8 mouse cellular contexts compared by ENCODE assay signal in genomic region chr9:122886372-122887179, GRCm38 (mm10). TPM values are rescaled to one million over a fixed set of nuclear protein-coding genes. Genes with fewer than 3 reads are reported as not detected.
A peak's percentile ranks its signal among the peaks of the same experiment; 100 is the strongest.
DNase-seq lines count a peak whose midpoint lies in the region; ATAC-seq lines count a peak whose summit lies in the region.

No protein-coding gene starts in this region.

- peak; percentile 47 to 63 for DNase-seq in CD8-positive naive resting alpha-beta T cell, adult 2 months (ENCODE audit: low read depth in 2 of 2, low spot score in 2 of 2)
- peak; percentile 43 for DNase-seq in c-Kit-positive CD71-positive TER-119-negative erythroid progenitor cells, embryonic 14.5 days (ENCODE audit: low read depth)
- DNase-seq in forebrain, embryonic 11.5 days (ENCODE audit: low spot score), result peak; percentile 76
- DNase-seq in kidney, postnatal 10 days, result peak; percentile 80
- peak; percentile 86 for DNase-seq in naive thymus-derived CD4-positive, alpha-beta T cell, adult 2 months (ENCODE audit: low read depth)
- DNase-seq in splenic B cell, adult 2 months (ENCODE audit: low read depth, low spot score), result peak; percentile 84

- peak overlapping the region; percentile 62 for H3K9ac ChIP-seq in forebrain, embryonic 11.5 days (ENCODE audit: low read length)
- peak overlapping the region; percentile 77 for H3K9ac ChIP-seq in heart, embryonic 14.5 days (ENCODE audit: low read length)
- peak overlapping the region; percentile 73 for H3K9ac ChIP-seq in liver, embryonic 12.5 days

- H3K27me3 ChIP-seq in forebrain, embryonic 11.5 days (ENCODE audit: control insufficient read depth, insufficient read depth, low read length), result no peaks in the 10 kb centered on the region
- peaks cover 3% of the 10 kb centered on the region; the same call in 1 of the 2 replicates for H3K27me3 ChIP-seq in heart, embryonic 14.5 days (ENCODE audit: control insufficient read depth, insufficient read depth, low read length)
- peaks cover 11% of the 10 kb centered on the region; the same call in 1 of the 2 replicates for H3K27me3 ChIP-seq in liver, embryonic 12.5 days (replicated peaks)
- H3K27me3 ChIP-seq in splenic B cell, adult 2 months (ENCODE audit: control insufficient read depth, insufficient read depth, low read length, poor library complexity, severe bottlenecking), result no peaks in the 10 kb centered on the region; the same call in 1 of the 2 replicates

- peak; percentile 86 for ATAC-seq in forebrain, embryonic 11.5 days (replicated peaks; ENCODE audit: low FRiP score)
- ATAC-seq in heart, embryonic 14.5 days (ENCODE audit: insufficient number of reproducible peaks, insufficient read depth, low FRiP score, low read depth), result peak; percentile 64; the same call in 1 of the 2 replicates
- peak; percentile 72 for ATAC-seq in liver, embryonic 12.5 days

- 7% methylated on average over 54 of the region's 54 CpGs for WGBS in forebrain, embryonic 11.5 days
- 7% methylated on average over 54 of the region's 54 CpGs for WGBS in heart, embryonic 14.5 days
- WGBS in liver, embryonic 12.5 days (ENCODE audit: insufficient replicate concordance), result 6% methylated on average over 54 of the region's 54 CpGs

- no peak overlapping the region for H3K27ac ChIP-seq in forebrain, embryonic 11.5 days (ENCODE audit: low read depth, low read length)
- no peak overlapping the region; a peak in 1 of 4 replicates for H3K27ac ChIP-seq in heart, embryonic 14.5 days (replicated peaks in 1 of 2; ENCODE audit: control insufficient read depth in 1 of 2, insufficient read depth in 1 of 2, low read depth in 2 of 2, low read length in 2 of 2)
- H3K27ac ChIP-seq in liver, embryonic 12.5 days, result no peak overlapping the region

- no peaks in the 10 kb centered on the region for H3K9me3 ChIP-seq in forebrain, embryonic 11.5 days (ENCODE audit: control insufficient read depth, low read length)
- H3K9me3 ChIP-seq in heart, embryonic 14.5 days (ENCODE audit: control insufficient read depth, low read length), result no peaks in the 10 kb centered on the region
- H3K9me3 ChIP-seq in liver, embryonic 12.5 days (replicated peaks), result no peaks in the 10 kb centered on the region

- H3K4me1 ChIP-seq in forebrain, embryonic 11.5 days (replicated peaks; ENCODE audit: control insufficient read depth, insufficient read depth, low read length), result no peaks in the 10 kb centered on the region; the same call in 1 of the 2 replicates
- peaks cover 0 to 2% of the 10 kb centered on the region in 2 experiments; a peak in 1 of 4 replicates for H3K4me1 ChIP-seq in heart, embryonic 14.5 days (ENCODE audit: control insufficient read depth in 2 of 2, insufficient read depth in 2 of 2, low read length in 2 of 2)
- peaks cover 8% of the 10 kb centered on the region for H3K4me1 ChIP-seq in liver, embryonic 12.5 days

- H3K36me3 ChIP-seq in forebrain, embryonic 11.5 days (ENCODE audit: control insufficient read depth, insufficient read depth, low read length), result no peaks in the 10 kb centered on the region
- H3K36me3 ChIP-seq in heart, embryonic 14.5 days (ENCODE audit: control insufficient read depth, insufficient read depth, low read length), result peaks cover 15% of the 10 kb centered on the region; the same call in 1 of the 2 replicates
- no peaks in the 10 kb centered on the region for H3K36me3 ChIP-seq in liver, embryonic 12.5 days
- no peaks in the 10 kb centered on the region for H3K36me3 ChIP-seq in splenic B cell, adult 2 months (ENCODE audit: control insufficient read depth, insufficient read depth, low read length, poor library complexity, severe bottlenecking)

- H3K4me2 ChIP-seq in forebrain, embryonic 11.5 days (ENCODE audit: low read depth, low read length, severe bottlenecking), result peak overlapping the region; percentile 78
- H3K4me2 ChIP-seq in heart, embryonic 14.5 days (ENCODE audit: low read length), result peak overlapping the region; percentile 74
- H3K4me2 ChIP-seq in liver, embryonic 12.5 days, result peak overlapping the region; percentile 88

- peak overlapping the region; percentile 55 for H3K4me3 ChIP-seq in forebrain, embryonic 11.5 days (ENCODE audit: low read depth, low read length)
- H3K4me3 ChIP-seq in heart, embryonic 14.5 days (ENCODE audit: control insufficient read depth in 1 of 2, insufficient read depth in 1 of 2, low read depth in 1 of 2, low read length in 2 of 2), result peak overlapping the region; percentile 66 to 78
- peak overlapping the region; percentile 73 for H3K4me3 ChIP-seq in liver, embryonic 12.5 days

RNA-seq across cellular contexts. Expression of gene Zkscan7, which starts 1.1 kb away (rescaled TPM):
- 5.5 and 5.7 TPM in 2 replicates for polyA plus RNA-seq in forebrain, embryonic 11.5 days (2014; fragmentation: Nextera tagmentation; extraction: Ambion mirVana)
- 1.1 and 1.5 TPM in 2 replicates for polyA plus RNA-seq in heart, embryonic 14.5 days (2014; fragmentation: Nextera tagmentation; extraction: Ambion mirVana)
- polyA plus RNA-seq in liver, embryonic 12.5 days (2016; fragmentation: Nextera tagmentation; extraction: Ambion mirVana), result 0.66 and 0.77 TPM in 2 replicates

RNA-seq across cellular contexts. Expression of gene Zfp445, which starts 20.8 kb away (rescaled TPM):
- 75.9 and 81.8 TPM in 2 replicates for polyA plus RNA-seq in forebrain, embryonic 11.5 days (2014; fragmentation: Nextera tagmentation; extraction: Ambion mirVana)
- 34.8 and 36.7 TPM in 2 replicates for polyA plus RNA-seq in heart, embryonic 14.5 days (2014; fragmentation: Nextera tagmentation; extraction: Ambion mirVana)
- polyA plus RNA-seq in liver, embryonic 12.5 days (2016; fragmentation: Nextera tagmentation; extraction: Ambion mirVana), result 32.7 and 32.9 TPM in 2 replicates

RNA-seq across cellular contexts. Expression of gene Zfp105, which starts 36.3 kb away (rescaled TPM):
- 32.2 and 34.8 TPM in 2 replicates for polyA plus RNA-seq in forebrain, embryonic 11.5 days (2014; fragmentation: Nextera tagmentation; extraction: Ambion mirVana)
- polyA plus RNA-seq in heart, embryonic 14.5 days (2014; fragmentation: Nextera tagmentation; extraction: Ambion mirVana), result 10.8 and 11.5 TPM in 2 replicates
- polyA plus RNA-seq in liver, embryonic 12.5 days (2016; fragmentation: Nextera tagmentation; extraction: Ambion mirVana), result 4.3 and 4.9 TPM in 2 replicates

RNA-seq across cellular contexts. Expression of gene Gm35549, which starts 42.7 kb away (rescaled TPM):
- polyA plus RNA-seq in forebrain, embryonic 11.5 days (2014; fragmentation: Nextera tagmentation; extraction: Ambion mirVana), result 0.67 TPM in 1 of 2 replicates, not detected in the other
- 0.36 TPM in 1 of 2 replicates, not detected in the other for polyA plus RNA-seq in heart, embryonic 14.5 days (2014; fragmentation: Nextera tagmentation; extraction: Ambion mirVana)
- 0.21 TPM in 1 of 2 replicates, not detected in the other for polyA plus RNA-seq in liver, embryonic 12.5 days (2016; fragmentation: Nextera tagmentation; extraction: Ambion mirVana)
